Mouse (Mus musculus): ENCODE data around the gene Tfap2c. TPM values are rescaled to one million over a fixed set of nuclear protein-coding genes. Genes with fewer than 3 reads are reported as not detected.

Gene Tfap2c
- polyA plus RNA-seq, 1 experiment from 2014 or later = 38.2 TPM

DNA sequence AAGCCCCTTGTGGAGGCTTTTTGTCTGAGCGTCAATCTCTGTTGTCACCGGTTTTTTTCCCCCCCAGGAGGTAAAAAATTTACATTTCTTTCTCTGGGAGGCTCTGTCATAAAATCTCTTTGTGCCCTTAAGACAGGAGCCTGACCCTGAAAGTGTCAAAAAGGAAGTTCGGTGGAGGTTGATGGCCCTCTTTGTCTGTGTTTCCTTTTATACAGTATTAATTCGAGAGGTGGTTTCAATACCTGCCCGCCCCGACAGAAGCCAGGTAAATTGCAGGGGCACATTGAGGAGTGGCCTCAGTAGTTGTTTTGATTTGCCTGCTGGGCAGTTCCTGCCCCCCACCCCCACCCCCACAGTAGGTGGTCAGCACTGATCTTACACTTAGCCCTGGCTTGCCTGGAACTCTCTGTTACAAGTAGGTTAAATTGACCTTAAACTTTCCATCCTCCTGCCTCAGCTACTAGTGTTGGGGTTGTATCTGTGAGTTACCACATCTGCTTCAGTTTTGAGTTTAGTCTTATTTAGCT is 4.7 kb upstream of the Tfap2c start:
- no peak for DNase-seq (ENCODE audit: extremely low spot score, low spot score)
- peaks cover 47% of the 10 kb centered on the region for H3K4me1 ChIP-seq

DNA sequence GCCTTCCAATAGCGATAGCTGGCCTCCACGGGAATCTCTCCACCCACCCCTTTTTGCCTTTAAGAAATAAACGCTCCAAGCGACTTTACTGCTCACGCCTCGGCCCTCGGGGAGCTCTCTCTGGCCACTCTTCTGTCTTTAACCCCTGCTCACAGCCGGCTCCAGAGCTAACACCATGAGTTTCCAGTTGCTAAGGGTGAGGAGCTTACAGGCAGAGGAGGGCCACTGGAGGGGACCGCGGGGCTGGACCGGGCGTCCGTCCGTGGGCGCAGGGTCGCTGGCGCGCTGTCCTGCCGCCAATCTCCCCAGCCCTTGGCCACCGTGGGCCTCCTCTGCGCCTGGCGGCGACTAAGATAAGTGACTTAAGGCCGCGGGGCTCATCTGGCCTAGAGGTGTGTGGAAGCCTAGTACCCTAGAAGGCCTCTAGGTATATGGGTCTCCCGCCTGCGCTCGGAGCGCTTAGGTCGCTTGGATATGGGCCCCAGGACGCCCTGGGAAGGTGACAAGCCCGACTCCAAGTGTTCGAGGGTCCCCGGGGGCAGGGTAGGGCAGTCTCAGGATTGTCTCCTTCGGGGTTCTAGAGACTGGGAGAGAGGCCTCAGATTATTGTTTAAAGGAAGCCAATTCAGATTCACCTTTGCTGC is 3.7 kb upstream of the Tfap2c start:
- H3K4me3 ChIP-seq = no peak overlapping the region
- peaks cover 2% of the 10 kb centered on the region; the same call in 1 of the 2 replicates for H3K9me3 ChIP-seq
- H3K36me3 ChIP-seq (replicated peaks) = no peaks in the 10 kb centered on the region
- peaks cover 57% of the 10 kb centered on the region for H3K4me1 ChIP-seq
- peaks cover 91% of the 10 kb centered on the region for H3K27me3 ChIP-seq (ENCODE audit: poor library complexity, severe bottlenecking)
- no peak overlapping the region; the same call in 1 of the 2 replicates for H3K27ac ChIP-seq
- peak; percentile 41 for DNase-seq (ENCODE audit: extremely low spot score, low spot score)
- WGBS = 2% methylated on average over 35 of the region's 35 CpGs

More for the DNA sequence above, 4.7 kb upstream of the Tfap2c start:
- Histone ChIP-seq H3K4me3 (no peak overlapping the region), H3K27ac (no peak overlapping the region), H3K36me3 (replicated peaks) (no peaks in the 10 kb centered on the region), H3K9me3 (peaks cover 13% of the 10 kb centered on the region), H3K27me3 (ENCODE audit: poor library complexity, severe bottlenecking) (peaks cover 80% of the 10 kb centered on the region)
- WGBS = 12% methylated on average over 6 of the region's 6 CpGs

DNA sequence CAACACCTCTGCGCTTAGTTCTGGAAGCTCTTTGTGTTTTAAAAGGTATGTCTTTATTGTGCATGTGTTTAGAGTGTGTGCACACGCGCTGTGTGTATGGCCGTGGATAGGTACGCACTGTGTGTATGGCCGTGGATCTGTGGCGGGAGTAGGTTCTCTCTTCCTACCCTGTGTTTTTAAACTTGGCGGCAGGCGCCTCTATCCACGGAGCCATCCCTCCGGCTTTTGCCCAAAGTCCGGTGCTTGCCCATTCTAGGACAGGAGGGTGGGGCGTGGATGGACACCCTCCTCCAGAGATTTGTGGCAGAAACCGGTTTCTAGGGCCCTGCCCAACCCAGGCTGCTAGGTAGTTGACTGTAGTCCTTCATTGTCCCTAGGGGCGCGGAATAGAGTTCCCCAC is 2.8 kb upstream of the Tfap2c start:
- Histone ChIP-seq H3K4me3 (peak overlapping the region; percentile 64; the same call in 1 of the 2 replicates), H3K9me3 (no peaks in the 10 kb centered on the region), H3K4me1 (peaks cover 66% of the 10 kb centered on the region), H3K27me3 (ENCODE audit: poor library complexity, severe bottlenecking) (peaks cover 94% of the 10 kb centered on the region), H3K27ac (no peak overlapping the region), H3K36me3 (replicated peaks) (peaks cover 3% of the 10 kb centered on the region)
- DNase-seq (ENCODE audit: extremely low spot score, low spot score) = no peak
- WGBS = 10% methylated on average over 16 of the region's 16 CpGs

DNA sequence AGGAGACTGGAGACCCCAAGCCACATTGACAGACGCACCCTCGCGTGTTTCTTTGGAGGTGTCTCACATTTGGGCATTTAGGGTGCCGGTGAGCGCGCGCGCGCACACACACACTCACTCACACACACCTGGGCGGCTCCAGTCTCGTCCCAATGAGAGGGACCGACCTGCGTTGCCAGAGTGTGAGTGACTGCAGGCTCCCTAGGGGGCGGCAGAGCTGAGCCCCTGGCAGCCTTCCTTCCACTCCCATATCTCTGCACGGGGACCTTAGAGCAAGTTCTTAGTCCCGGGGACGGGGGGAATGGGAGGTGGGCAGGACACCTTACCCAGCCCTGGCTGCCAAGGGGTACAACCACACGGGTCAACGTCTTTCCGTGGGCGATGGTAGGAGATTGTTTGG is 2.3 kb upstream of the Tfap2c start:
- peaks cover 71% of the 10 kb centered on the region for H3K4me1 ChIP-seq
- H3K36me3 ChIP-seq (replicated peaks) = peaks cover 6% of the 10 kb centered on the region
- WGBS = under 1% methylated on average over 21 of the region's 21 CpGs
- peak overlapping the region; percentile 64 for H3K4me3 ChIP-seq
- H3K9me3 ChIP-seq = no peaks in the 10 kb centered on the region
- H3K27me3 ChIP-seq (ENCODE audit: poor library complexity, severe bottlenecking) = peaks cover 96% of the 10 kb centered on the region
- peak; percentile 71 for DNase-seq (ENCODE audit: extremely low spot score, low spot score)
- no peak overlapping the region for H3K27ac ChIP-seq

DNA sequence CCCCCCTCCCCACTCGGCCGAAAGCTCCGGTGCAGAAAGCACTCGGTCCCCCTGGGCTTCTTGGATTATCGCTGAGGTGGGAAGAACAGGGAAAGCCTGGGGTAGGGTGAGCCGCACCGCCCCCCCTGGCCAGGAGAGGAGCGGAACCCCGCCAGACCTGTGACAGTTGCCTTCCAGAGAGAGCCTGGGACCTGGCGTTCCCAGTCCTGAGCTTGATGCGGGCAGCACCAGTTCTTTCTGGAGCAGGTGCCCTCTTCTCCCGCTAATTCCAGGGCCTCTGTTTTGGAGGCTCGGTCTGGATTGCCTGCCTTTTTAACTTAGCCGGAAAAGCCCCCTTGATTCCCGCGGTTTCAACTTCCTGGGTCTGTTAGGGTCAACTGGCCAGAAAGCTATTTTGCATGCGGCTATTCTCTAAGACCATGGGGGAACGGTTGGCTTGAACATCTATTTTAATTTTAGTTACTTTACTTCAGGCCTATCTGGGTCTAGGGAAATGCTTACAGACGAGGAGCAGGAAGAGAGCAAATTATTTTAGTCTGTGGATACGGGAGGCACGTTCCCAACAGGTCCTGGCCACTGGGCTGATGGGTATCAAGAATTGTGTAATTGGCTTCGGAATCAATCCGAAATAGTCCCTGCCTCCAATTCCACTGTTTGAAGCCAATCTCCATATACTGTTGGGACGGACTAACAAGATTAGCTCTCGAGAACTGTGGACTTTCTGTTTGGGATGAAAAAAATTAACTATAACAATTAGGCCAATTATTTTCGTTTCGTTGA is 1.4 kb upstream of the Tfap2c start:
- Histone ChIP-seq H3K27me3 (ENCODE audit: poor library complexity, severe bottlenecking) (peaks cover 100% of the 10 kb centered on the region), H3K9me3 (no peaks in the 10 kb centered on the region), H3K36me3 (replicated peaks) (peaks cover 6% of the 10 kb centered on the region), H3K4me1 (peaks cover 78% of the 10 kb centered on the region), H3K4me3 (peak overlapping the region; percentile 64), H3K27ac (peak overlapping the region; percentile 41; the same call in 1 of the 2 replicates)
- DNase-seq (ENCODE audit: extremely low spot score, low spot score) = peak; percentile 42
- WGBS = 2% methylated on average over 27 of the region's 27 CpGs

DNA sequence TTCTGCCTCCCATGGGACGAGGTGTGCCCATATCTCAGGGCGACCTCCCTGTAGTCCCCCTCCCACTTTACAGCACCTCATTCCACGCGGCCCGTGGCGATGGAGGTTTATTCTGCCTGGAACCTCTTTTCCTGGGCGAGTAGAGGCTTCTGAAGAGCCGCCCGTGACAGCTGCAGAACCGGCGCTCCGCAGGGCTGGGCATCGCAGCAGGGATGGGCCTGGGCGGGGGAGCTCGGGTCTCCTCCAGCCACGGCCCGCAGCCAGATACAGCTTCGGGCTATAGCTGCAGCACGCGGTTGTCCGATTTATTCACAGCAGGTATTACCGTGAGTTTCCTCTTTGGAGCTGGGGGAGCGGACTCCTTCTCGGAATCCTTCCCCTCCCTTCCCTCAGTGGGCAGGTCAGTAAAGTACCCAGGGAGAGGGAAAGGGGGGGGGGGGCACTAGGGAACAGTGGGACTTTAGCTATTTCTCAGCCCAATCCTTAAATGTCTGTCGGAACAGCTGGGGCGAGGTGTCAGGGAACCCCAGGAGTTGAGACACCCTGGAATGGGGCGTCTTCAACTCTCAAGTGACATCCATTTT is 629 bp upstream of the Tfap2c start:
- Histone ChIP-seq H3K27ac (0 out of 2 replicates have a peak overlapping the region, but pooled peaks have one; percentile 35), H3K4me1 (peaks cover 86% of the 10 kb centered on the region), H3K27me3 (ENCODE audit: poor library complexity, severe bottlenecking) (peaks cover 100% of the 10 kb centered on the region), H3K36me3 (replicated peaks) (peaks cover 12% of the 10 kb centered on the region), H3K9me3 (no peaks in the 10 kb centered on the region), H3K4me3 (peak overlapping the region; percentile 64)
- under 1% methylated on average over 27 of the region's 27 CpGs for WGBS
- peak; percentile 54 for DNase-seq (ENCODE audit: extremely low spot score, low spot score)

DNA sequence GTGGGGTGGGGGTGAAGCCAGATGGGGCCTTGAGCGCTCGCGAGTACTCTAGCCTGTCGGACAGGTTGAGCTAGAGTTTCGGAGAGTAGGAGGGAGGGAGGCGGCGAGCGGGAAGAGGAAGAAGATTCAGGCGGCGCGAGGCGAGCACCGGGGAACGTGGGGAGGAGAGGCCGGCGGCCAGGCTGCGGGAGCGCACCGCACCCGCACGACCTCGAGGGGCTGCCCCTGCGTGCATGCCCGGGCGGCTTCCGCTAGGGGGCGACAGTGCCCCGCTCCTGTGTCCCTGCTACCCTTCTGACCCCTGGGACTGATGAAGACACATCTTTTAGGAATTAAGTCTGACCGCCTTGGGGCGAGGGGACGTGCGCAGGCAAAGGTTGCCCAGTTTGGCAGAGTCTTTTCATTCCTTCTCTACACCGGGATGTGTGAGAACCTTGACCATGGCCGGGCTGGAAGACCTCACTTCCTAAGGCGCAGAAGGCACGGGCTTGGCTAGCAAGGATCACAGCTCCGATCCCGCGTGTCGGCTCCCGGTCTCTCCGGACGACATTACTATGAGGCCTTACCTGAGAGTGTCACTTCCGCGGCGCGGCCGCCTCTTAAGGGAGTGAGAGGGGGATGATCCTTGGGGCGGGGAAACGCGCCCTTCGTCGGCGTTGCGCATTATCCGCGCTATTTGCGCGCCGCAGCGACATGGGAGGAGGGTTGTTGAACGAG is 1.1 kb downstream of the Tfap2c start:
- DNase-seq (ENCODE audit: extremely low spot score, low spot score) = peak; percentile 90
- Histone ChIP-seq H3K27me3 (ENCODE audit: poor library complexity, severe bottlenecking) (peaks cover 100% of the 10 kb centered on the region), H3K4me3 (peak overlapping the region; percentile 64), H3K4me1 (peaks cover 95% of the 10 kb centered on the region), H3K36me3 (replicated peaks) (peaks cover 28% of the 10 kb centered on the region), H3K27ac (peak overlapping the region; percentile 89), H3K9me3 (no peaks in the 10 kb centered on the region)
- under 1% methylated on average over 62 of the region's 62 CpGs for WGBS

DNA sequence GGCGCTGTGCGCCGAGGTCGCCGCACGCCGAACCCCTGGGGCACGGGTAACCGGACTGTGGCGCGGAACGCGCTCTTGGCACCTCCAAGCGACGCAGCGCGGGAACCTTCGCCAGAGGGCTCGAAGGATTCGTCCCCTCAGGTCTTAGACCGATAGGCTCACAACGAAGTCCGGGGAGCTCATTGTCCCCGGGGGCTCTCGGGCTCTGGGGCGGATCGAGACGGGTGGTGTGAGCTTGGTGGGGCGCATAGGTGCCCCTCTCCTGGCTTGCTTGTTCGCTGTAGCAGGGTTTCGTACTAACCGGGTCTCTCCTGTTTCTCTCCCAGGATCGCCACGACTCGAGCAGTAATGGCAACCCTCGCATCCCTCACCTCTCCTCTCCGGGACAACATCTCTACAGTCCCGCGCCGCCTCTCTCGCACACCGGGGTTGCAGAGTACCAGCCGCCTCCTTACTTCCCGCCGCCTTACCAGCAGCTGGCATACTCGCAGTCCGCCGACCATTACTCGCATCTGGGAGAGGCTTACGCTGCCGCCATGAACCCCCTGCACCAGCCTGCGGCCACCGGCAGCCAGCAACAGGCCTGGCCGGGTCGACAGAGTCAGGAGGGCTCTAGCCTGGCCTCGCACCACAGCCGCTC is 1.8 kb downstream of the Tfap2c start:
- H3K4me1 ChIP-seq = peaks cover 95% of the 10 kb centered on the region
- H3K9me3 ChIP-seq = no peaks in the 10 kb centered on the region
- peak overlapping the region; percentile 64 for H3K4me3 ChIP-seq
- H3K36me3 ChIP-seq (replicated peaks) = peaks cover 35% of the 10 kb centered on the region
- H3K27ac ChIP-seq = peak overlapping the region; percentile 89
- peak; percentile 60 for DNase-seq (ENCODE audit: extremely low spot score, low spot score)
- under 1% methylated on average over 57 of the region's 57 CpGs for WGBS
- H3K27me3 ChIP-seq (ENCODE audit: poor library complexity, severe bottlenecking) = peaks cover 100% of the 10 kb centered on the region

DNA sequence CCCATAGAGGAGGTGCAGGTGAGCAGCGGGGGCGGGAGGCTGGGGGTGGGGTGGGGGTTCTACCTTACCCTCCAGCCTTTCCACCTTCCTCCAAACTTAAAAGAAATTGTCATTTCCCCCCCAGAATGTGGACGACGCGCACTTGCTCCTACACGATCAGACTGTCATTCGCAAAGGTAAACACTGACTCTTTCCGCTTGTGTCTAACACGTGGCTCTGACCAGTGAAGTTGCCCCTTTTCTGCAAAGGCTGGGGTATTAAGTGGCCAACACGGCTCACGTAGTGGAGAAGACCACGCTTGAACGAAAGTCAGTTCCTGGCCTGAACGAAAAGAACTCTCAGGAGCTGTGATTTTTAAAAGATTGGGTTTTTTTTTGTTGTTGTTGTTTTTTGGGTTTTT is 2.5 kb downstream of the Tfap2c start:
- WGBS = 3% methylated on average over 14 of the region's 14 CpGs
- Histone ChIP-seq H3K27ac (peak overlapping the region; percentile 89), H3K4me3 (peak overlapping the region; percentile 64), H3K27me3 (ENCODE audit: poor library complexity, severe bottlenecking) (peaks cover 100% of the 10 kb centered on the region), H3K4me1 (peaks cover 98% of the 10 kb centered on the region), H3K9me3 (no peaks in the 10 kb centered on the region), H3K36me3 (replicated peaks) (peaks cover 41% of the 10 kb centered on the region)
- no peak for DNase-seq (ENCODE audit: extremely low spot score, low spot score)

DNA sequence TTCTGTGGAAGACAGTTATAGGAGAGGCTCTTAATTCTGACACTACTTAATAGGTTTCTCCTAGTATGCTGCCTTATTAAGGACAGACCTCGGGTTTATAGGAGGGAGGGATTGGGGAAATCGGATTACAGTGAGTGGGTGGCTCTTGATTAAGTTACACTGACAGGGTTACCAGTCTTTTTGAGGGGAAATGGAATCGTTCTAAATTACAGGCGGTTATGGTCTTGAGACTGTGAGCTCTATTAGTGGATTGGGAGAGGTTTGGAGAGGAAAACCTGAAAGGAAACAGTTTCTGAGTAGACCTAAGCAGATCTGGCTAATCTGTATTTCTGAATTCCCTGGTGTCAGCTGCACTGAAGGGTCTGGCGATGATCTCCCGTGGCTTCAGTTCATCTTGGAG is 3.3 kb downstream of the Tfap2c start:
- Histone ChIP-seq H3K9me3 (no peaks in the 10 kb centered on the region), H3K36me3 (replicated peaks) (peaks cover 48% of the 10 kb centered on the region), H3K27me3 (ENCODE audit: poor library complexity, severe bottlenecking) (peaks cover 99% of the 10 kb centered on the region), H3K4me3 (peak overlapping the region; percentile 64), H3K4me1 (peaks cover 97% of the 10 kb centered on the region), H3K27ac (peak overlapping the region; percentile 27)
- WGBS = 2% methylated on average over 6 of the region's 6 CpGs
- DNase-seq (ENCODE audit: extremely low spot score, low spot score) = peak; percentile 22

DNA sequence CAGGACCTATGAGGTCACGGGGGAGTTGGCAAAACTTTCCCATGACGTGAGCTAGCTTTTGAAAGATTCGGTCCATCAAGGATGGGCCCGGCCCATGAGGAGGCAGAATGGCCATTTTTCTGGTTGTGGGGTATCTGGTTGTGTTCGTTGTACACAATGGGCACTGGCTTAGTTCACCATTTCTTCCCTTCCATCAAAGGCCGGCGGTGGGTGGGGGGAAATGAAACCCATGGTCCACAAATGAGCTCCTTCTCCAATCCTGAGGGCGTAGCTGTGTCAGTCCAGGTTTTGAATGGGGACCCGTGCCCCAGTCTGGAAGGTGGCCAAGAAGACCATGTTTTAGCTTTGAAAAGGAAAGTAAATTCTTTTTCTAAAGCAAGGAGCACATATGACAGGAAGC is 4.8 kb downstream of the Tfap2c start:
- WGBS = 72% methylated on average over 9 of the region's 9 CpGs
- Histone ChIP-seq H3K36me3 (replicated peaks) (peaks cover 48% of the 10 kb centered on the region), H3K27ac (peak overlapping the region; percentile 51; the same call in 1 of the 2 replicates), H3K9me3 (no peaks in the 10 kb centered on the region), H3K27me3 (ENCODE audit: poor library complexity, severe bottlenecking) (peaks cover 94% of the 10 kb centered on the region), H3K4me3 (peak overlapping the region; percentile 64; the same call in 1 of the 2 replicates), H3K4me1 (peaks cover 93% of the 10 kb centered on the region)
- no peak for DNase-seq (ENCODE audit: extremely low spot score, low spot score)

Measured in forebrain, embryonic 10.5 days (tissue).